Mouse (Mus musculus): Measurements from ENCODE around the gene Dok1.

Dok1 gene

DNA sequence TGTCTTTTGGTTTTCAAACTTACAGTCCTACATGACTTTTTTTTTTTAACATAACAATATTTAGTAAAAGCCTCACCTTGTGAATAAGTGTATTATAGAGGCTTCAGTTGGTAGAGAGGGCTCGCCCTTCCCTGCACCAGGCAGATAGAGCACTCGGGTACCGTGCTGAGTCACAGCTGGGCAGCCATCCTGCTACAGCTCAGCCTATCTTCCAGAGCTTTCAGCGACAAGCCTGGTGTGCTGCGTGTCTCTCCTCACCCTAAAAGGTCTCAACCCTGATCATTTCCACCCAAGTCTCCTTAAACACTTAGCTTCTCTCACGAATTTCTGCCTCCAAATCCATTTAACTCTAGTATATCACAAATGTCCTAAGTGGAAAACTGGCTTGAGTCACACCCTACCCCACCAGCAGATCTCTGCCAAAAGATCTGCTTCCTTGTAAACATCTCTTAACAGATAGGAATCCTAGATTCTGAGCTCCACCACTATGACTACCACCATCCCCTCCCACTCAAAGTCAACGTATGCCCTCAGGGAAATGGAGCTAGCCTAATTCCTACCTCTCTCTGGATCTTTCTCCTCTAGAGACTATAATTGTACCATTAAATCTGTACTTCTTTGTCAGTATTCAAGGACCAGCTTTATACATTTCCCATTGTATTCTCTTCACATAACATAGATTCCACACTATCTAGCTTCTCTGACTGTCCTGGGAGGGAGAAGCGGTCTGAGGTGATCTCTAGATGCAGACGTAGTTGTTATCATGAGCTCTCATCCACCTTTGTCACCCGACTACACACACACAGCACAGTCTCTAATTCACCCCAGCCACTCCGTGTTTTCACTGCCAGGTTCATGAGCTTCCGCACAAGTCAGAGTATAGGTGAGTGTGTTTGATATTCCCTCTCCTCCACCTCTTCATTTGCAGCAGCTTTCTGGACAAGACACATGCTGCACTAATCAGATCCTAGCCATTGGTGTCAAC, 18.5 kb downstream of the Dok1 start:
- DNase-seq (ENCODE audit: low spot score), result no peak

DNA sequence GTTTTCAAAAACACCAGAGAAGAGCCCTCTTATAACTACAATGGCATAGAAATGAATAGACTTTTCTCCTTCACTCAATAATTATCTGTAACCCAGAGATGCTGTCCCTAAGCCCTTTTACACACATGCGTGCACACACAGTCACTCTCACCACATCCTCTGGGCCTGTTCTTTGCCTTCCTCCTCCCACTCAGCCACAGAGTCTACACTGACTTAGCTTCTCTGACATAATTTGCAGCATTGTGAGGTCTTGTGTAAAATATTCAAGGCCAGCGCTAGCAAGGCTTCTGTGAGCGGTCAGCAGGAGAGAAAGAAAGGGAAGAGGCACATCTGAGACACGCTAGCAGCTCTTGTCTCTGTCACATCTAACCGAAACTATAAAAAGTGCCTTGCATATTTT, 19.8 kb downstream of the Dok1 start:
- peak; percentile 48 for DNase-seq (ENCODE audit: low spot score)

DNA sequence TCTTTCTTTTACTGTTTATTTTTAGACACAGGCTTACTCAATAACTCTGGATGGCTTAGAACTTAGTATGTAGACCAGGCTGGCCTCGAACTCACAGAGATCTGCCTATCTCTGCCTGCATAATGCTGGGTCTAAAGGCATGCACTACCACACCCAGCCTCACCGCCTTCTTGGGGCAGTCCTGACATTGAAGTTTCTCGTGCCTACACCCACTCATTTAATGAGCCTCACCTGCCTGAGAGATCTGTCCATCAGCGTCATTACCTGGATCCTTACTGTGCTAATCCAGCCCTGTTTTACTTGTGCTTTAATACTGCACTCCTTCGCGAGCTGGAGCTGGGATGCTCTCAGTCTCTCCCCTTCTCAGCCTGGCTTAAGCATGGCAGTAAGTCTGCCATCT, 21.5 kb downstream of the Dok1 start:
- DNase-seq (ENCODE audit: low spot score), result no peak

DNA sequence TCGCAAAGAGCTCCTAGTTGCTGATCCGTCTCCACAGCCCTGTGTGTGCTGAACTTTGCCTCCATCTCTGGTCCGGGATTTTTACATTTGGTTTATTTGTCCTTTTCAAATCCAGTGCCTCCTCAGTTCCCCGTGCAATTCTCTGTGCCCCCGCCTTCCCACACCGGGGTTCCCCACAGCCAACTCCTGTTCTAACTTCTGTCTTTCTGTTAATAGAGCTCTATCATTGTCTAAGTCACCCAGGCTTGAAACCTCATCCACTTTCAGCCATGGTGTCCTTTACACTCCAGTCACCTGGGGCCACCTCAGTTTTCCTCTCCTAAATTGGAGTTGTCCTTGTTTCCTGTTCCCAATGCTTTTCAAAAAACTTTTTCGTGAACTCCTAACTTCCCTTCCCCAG, 22.0 kb downstream of the Dok1 start:
- DNase-seq (ENCODE audit: low spot score), result no peak

DNA sequence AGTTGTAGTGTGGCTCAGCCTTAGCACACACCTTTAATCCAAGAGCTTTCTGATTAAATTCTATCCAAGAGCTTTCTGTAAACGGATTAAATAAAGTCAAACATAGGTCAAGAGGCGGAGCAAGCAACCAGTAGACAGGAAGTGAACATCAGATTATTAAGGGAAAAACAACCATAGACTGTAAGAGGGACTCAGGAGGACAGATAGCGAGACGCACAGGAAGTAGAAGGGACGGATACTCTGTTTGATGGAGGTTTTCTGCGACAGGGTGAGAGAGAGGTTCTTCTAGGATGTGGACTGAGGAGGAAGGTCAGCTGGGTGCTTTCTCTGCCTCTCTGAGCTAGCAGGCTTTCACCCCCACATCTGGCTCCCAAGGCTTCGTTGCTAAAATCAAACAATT, 23.3 kb downstream of the Dok1 start:
- no peak for DNase-seq (ENCODE audit: low spot score)

DNA sequence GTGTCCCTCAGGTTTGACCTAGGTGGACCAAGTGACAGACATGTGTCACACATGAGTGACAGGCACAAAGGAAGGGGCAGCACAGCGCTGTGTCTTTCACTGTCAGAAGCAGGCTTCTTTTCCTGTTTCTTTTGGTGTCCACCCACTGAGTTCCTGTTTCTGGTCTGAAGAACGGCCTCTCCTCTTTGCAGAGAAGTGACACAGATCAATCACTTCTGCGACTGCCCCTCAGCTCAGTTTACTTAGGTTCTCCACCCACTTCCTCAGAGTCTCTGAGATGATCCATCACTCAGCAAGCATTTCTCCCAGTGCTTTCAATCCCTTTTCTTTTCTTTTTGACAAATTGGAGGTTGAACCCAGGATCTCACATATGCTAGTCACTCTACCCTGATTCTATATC, 24.6 kb downstream of the Dok1 start:
- DNase-seq (ENCODE audit: low spot score), result no peak

DNA sequence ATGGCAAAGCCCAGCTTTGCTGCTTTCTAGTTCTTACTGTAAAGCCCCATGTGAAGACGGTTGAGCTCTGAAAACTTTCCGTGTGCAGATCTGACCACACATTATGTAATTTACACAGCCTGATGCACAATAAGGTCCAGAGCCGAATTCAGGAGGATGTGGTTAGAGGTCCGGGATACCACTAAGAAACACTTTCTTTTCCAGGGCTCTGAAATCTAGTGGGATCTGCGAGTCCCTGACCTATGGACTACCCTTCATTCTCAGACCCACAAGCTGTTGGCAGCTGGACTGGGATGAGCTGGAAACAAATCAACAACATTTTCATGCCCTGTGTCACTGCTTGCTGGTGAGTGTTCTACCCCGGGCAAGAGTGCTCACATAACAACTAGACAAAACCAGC, 27.2 kb downstream of the Dok1 start:
- DNase-seq (ENCODE audit: low spot score), result no peak

DNA sequence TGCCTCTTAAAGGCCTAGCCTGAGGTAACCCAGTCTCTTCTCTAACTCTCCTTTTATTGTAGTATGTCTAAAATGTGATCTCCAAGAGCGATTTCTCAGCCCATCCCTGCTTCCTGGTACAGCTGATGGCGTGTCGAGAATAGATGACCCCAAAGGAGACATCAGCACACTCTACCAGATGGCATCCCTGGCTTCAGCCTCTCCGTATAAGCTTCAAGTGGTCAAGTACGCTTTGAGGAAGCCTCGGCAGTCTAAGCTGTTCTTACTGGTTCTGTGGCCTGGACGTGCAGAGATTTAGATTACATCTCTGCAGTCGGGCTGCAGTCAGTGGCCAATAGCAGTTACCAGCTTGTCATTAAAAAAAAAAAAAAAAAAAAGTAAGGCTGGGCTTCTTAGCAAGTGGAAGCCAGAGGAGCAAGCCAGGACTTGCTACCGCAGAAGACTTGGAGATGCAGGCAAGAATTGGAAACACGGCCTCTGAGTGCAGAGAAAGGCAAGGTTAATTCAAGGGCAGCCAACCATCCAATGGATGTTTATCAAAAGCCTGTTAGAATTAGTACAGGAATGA, 27.7 kb downstream of the Dok1 start:
- no peak for DNase-seq (ENCODE audit: low spot score)

DNA sequence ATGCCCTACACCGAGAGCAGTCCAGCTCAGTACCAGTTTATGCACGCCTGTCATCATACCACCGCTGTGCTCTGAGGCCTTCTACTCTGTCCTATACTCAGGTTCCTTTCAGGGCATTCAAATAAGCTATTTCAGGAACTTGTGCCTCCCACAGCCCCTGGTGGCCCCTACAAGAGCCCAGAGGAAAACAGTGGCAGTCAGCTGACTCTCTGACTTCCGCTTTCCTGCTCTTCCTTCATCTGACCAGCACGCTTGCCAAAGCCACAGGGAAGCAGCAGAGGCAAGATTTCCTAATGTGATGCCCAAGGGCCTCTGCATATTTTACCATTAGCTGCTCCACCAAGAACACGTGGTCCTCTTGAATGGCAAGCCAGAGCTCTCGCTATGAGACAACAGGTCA, 28.4 kb downstream of the Dok1 start:
- no peak for DNase-seq (ENCODE audit: low spot score)

DNA sequence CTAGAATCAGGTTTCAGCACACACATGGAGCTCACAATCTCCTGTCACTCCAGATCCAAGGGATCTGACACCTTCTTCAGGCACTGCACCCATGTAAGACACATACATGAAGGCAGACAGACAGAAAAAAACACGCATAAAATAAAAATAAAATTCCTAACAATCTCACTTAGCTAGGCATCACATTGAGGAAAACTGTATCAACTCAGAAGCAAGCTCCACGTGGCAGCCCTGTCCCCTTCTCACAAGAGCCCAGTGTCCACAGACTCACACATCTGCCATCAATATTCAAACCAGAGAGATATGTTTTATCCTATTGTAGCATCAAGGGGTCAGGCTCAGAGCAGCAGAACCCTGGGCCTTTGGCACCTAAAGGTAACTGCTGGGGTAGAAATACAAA, 29.0 kb downstream of the Dok1 start:
- no peak for DNase-seq (ENCODE audit: low spot score)

DNA sequence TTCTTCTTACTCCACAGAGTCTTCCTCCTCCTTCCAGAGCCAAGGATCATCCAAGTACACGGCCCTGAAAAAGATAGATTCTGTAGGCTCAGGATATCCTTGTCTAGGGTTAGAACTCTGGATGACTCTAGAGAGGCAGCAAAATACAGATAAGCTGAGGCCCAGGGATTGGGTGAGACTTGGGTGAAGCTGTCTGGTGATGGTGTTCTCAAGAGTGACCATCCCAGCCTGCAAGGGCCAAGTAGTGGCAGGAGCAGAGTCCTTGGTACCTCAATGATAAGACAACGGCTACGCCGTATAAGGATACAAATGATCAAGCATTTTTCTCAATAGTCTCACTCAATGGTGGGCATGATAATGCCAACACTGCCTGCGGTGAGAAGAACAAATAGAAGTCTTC, 29.4 kb downstream of the Dok1 start:
- no peak for DNase-seq (ENCODE audit: low spot score)

DNA sequence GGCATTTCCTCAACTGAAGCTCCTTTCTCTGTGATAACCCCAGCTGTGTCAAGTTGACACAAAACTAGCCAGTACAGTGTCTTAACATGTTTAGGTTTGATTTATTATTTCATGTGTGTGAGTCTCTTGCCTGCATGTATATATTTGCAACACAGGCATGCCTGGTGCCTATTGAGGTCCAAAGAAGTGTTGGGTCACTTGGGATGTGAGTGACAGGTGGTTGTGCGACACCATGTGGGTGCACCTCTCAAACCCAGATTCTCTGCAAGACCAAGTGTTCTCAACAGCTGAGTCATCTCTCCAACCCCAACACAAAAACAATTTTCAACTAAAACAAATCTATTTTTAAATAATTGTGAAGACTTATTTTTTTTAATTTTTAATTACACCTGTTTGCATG, 30.2 kb downstream of the Dok1 start:
- no peak for DNase-seq (ENCODE audit: low spot score)

DNA sequence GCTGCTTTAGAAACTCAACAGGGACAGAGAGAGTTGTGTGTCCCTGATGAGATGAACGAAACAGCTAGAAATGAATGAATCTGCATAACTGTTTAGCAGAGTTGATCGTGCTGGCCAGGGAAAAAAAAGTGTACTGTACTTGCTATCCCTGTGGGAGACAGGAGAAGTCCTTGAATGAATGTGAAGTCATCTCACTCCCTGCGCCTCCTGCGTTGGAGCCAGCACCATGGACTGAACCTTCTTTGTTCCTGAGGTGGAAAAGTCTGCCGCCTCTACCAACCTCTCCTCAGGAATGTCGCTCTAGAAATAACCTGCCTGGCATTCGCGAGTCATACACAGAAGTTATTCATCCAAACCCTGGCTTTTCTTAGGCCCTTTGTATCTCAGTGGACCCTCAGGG, 33.3 kb downstream of the Dok1 start:
- no peak for DNase-seq (ENCODE audit: low spot score)

DNA sequence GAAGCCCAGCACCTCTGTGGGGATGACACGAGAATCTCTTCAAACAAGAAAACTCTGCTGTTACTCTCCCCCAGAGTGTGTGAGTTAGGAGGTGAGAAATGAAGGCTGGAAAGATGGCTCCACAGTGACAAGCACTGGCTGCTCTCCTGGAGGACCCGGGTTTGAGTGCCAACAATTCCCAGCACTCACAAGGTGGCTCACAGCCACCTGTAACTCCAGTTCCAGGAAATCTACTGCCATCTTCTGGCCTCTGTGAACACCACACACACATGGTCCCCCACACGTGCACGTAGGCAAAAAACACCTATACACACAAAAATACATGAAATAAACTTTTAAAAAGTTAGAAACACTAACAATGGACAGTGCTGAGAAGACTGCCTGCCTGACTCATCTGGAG, 34.9 kb downstream of the Dok1 start:
- no peak for DNase-seq (ENCODE audit: low spot score)

DNA sequence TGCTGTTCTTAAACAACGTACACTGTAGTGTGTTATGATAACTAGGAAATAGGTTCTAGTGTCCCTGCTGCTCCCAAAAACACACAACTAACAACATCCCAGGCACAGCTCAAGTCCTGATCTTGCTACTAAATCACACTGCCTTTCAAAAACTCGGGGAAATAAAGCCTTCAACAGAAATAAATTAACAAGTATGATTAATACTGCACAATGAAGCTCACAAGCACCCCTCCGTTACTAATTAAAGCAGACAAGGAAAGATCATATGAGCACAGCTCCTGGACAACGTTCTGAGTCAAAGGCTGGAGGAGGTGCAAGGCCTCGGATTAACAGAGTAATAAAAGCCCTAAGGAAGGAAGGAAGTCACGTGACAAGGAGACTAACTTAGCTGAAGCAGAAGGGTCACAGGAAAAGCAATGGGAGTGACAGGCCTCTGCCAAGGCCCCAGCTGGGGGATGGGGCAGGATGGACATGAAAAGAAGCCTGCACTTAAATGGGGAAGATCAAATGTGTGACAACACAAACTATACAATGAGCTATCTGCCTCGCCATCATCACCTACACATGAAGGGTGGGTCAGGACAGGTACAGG, 35.7 kb downstream of the Dok1 start:
- peak; percentile 18 for DNase-seq (ENCODE audit: low spot score)

DNA sequence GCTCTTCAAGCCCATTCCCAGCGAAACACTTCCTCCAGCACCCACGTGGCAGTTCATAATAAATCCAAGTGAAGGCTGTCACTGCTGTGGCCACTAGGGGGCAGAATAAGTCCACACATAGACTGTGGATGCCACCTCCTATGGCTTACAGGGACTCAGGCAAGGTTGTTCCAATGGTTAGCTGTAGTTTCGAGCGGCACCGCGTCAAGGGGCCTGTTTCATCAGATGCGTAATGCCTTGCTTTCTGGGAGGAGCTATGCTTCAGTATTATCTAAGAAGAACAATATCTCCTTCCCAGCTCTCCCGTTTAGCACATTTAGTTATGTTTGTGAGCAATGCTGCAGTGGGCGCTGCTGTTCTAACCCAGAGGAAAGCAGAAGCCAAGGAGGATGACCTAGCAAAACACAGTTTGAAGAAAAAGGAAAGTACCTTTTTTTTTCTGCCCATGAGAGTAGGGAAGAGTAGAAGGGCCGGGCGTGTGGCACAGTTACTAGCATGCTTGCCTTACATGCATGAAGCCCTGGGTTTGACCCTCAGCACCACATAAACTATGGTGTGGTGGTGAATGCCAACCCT, 36.4 kb downstream of the Dok1 start:
- DNase-seq (ENCODE audit: low spot score), result peak; percentile 99

DNA sequence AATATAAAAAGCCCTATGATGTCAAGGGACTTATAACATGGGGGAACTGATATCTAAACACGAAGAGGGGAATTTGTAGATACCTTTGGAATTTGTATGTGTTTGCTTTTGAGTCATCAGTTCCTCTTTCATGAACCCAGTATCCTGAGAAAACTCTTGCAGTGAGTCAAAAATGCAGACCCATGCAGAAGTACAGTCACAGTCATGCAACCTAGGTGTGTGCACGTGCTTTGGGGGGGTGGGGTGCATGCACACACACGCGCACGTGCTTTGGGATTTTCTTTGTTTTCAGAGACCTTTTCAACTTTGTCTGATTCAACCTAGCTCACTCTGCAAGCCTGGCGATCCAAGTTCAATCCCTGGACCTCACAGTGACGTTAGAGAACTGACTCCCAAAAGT, 38.9 kb downstream of the Dok1 start:
- no peak for DNase-seq (ENCODE audit: low spot score)

DNA sequence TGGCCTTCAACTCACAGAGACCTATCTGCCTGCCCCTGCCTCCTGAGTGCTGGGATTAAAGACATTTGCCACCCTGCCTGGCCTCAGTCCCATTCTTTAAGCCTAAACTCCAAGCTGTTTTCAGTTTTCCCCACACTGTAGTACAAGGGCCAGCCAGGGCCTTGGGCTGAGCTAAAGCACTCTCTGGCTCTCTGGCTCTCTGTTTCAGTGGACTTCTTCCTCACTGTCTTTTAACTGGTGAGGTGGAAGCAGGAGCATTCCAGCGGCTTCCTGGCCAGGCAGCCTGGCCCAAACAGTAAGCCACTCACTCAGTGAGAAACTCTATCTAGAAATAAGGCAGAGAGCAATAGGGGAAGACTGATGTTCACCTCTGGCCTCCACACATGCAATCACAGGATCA, 39.6 kb downstream of the Dok1 start:
- DNase-seq (ENCODE audit: low spot score), result no peak

DNA sequence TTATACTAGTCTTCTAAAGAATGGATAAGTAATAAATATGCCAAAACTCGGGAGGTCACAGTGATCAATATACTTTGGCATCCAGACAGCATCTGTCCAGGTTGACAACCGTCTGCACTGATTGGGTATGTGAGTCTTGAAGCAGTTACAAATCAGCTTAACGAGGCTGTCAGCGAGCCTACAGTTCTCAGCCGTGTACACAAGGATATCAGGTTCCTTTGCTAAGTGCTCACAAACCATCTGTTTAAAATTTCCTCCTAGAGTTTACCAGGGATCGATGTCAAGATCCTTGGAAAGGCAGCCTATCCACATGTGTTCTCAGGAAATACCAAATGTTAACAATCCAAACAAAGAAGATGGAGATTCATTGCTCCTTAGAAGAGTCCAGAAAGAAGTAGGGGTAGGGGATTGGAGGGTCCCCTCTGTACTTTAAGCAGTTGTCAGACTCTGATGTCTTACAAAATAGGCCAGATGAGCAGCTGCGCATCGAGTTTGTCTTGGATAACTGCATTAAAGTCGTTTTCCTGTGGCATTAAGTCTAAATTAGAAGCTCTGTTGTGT, 45.8 kb downstream of the Dok1 start:
- DNase-seq (ENCODE audit: low spot score), result no peak
